In genomic region chr13:46393936-46394335, GRCm38 (mm10) we compare ENCODE assay signal across 25 mouse cellular contexts. TPM values are rescaled to one million over a fixed set of nuclear protein-coding genes. Genes with fewer than 3 reads are reported as not detected.
DNase-seq lines count a peak whose midpoint lies in the region; ATAC-seq and TF ChIP-seq lines count a peak whose summit lies in the region.
"Had no signal": no experiment of that assay in that cellular context is flagged by ENCODE, and none has a peak within 500 bp of the region (broad histone marks: within the 10 kb centered on the region; RNA-seq: fewer than 3 reads in every experiment).

No protein-coding gene starts in this region.

- no peak overlapping the region for H3K27ac ChIP-seq in cerebellum, adult 2 months (ENCODE audit: insufficient read depth, low read length)
- H3K27ac ChIP-seq: embryonic facial prominence, embryonic 10.5 days; embryonic facial prominence, embryonic 13.5 days; forebrain, embryonic 12.5 days; forebrain, embryonic 15.5 days; hindbrain, embryonic 12.5 days; hindbrain, embryonic 15.5 days; intestine, embryonic 15.5 days; kidney, embryonic 15.5 days had no signal

- TF ChIP-seq POLR2A in cerebellum, adult 2 months (IDR thresholded peaks at IDR 0.05; ENCODE audit: borderline replicate concordance, insufficient read depth, low read length): no peak

- 39% methylated on average over 2 of the region's 2 CpGs for WGBS in cerebellum, adult 2 months

- DNase-seq in cerebellum, adult 2 months: peak; percentile 8 to 26
- DNase-seq in cerebellum, adult 9-10 months: no peak
- DNase-seq in retina, postnatal 1 day: peak; percentile 18
- no peak for DNase-seq in retina, embryonic 14.5 days (ENCODE audit: low spot score)
- DNase-seq in MN1 (ENCODE audit: low spot score): no peak
- DNase-seq in embryo, embryonic 10.5 days (ENCODE audit: low spot score): no peak
- DNase-seq: adrenal gland, adult 2 months; adrenal gland, postnatal 14 days; cerebellum, adult 9-11 months; embryo, embryonic 11 days; gastrocnemius, postnatal 25 days; heart, adult 18-20 months; kidney, adult 11 months; kidney, adult 8-10 months had no signal

- TF ChIP-seq CTCF in cerebellum, adult 2 months (IDR thresholded peaks at IDR 0.05; ENCODE audit: borderline replicate concordance, insufficient read depth, low read depth, low read length): no peak

- H3K4me1 ChIP-seq in cerebellum, adult 2 months (ENCODE audit: control insufficient read depth, insufficient read depth, low read length): no peaks in the 10 kb centered on the region
- H3K4me1 ChIP-seq: embryonic facial prominence, embryonic 10.5 days; embryonic facial prominence, embryonic 13.5 days; forebrain, embryonic 12.5 days; forebrain, embryonic 15.5 days; hindbrain, embryonic 12.5 days; hindbrain, embryonic 15.5 days; intestine, embryonic 15.5 days; kidney, embryonic 15.5 days had no signal

- H3K27me3 ChIP-seq in cerebellum, adult 2 months (ENCODE audit: control insufficient read depth, insufficient read depth, low read length): no peaks in the 10 kb centered on the region
- H3K27me3 ChIP-seq: CH12.LX; embryonic facial prominence, embryonic 13.5 days; forebrain, embryonic 12.5 days; forebrain, embryonic 15.5 days; hindbrain, embryonic 12.5 days; hindbrain, embryonic 15.5 days; intestine, embryonic 15.5 days; kidney, embryonic 15.5 days had no signal

- peak; percentile 36 for ATAC-seq in activated CD4-positive, CD25-positive, alpha-beta regulatory T cell, adult 4 months
- ATAC-seq: forebrain, embryonic 15.5 days; intestine, embryonic 15.5 days had no signal

- H3K4me3 ChIP-seq in cerebellum, adult 2 months (replicated peaks; ENCODE audit: insufficient read depth, low read depth, low read length): no peak overlapping the region
- H3K4me3 ChIP-seq: embryonic facial prominence, embryonic 10.5 days; embryonic facial prominence, embryonic 13.5 days; erythroblast, embryonic 14.5 days; forebrain, embryonic 12.5 days; forebrain, embryonic 15.5 days; hindbrain, embryonic 12.5 days; hindbrain, embryonic 15.5 days; intestine, embryonic 15.5 days; kidney, embryonic 15.5 days had no signal

RNA-seq across cellular contexts. Expression of gene Rbm24, which starts 24.3 kb away (rescaled TPM):
- polyA plus RNA-seq in cerebellum, adult 2 months (2012; rRNA removed): 5.0 and 5.2 TPM in 2 replicates
- polyA plus RNA-seq in activated CD4-positive, CD25-positive, alpha-beta regulatory T cell, adult 4 months (2017; shearing (Covaris generic)): not detected
- polyA plus RNA-seq: erythroblast, embryonic 14.5 days had no signal

Comparison
In these comparisons a context has a peak if more than half of its experiments do, and no peak if none do; other contexts are left out.
1. DNase-seq: peak in cerebellum, adult 2 months (2 of 2) and retina, postnatal 1 day (single experiment); none in cerebellum, adult 9-10 months (single experiment), retina, embryonic 14.5 days (single experiment), MN1 (single experiment) and embryo, embryonic 10.5 days (single experiment).